Mouse (Mus musculus) megakaryocyte, embryonic 14.5 days (primary cell): Measurements from ENCODE around the gene Cutal. TPM values are rescaled to one million over a fixed set of nuclear protein-coding genes. Genes with fewer than 3 reads are reported as not detected.
A peak's percentile ranks its signal among the peaks of the same experiment; 100 is the strongest.

Source experiments
- H3K27me3 ChIP-seq: replicated peaks from 2 replicates; pipeline ENCODE3; 2012; ENCODE audit warnings: inconsistent platforms
- H3K36me3 ChIP-seq: replicated peaks from 2 replicates; pipeline ENCODE3; 2012; ENCODE audit warnings: low read length, inconsistent platforms, mixed read lengths
- H3K4me1 ChIP-seq: 2 replicates; pipeline ENCODE4 v1.6.1; 2012; ENCODE audit warnings: inconsistent platforms
- H3K4me3 ChIP-seq: replicated peaks from 2 replicates; pipeline ENCODE3; 2012; ENCODE audit warnings: moderate library complexity, mild to moderate bottlenecking, inconsistent platforms
- H3K9me3 ChIP-seq: 2 replicates; pipeline ENCODE4 v1.6.1; 2012; ENCODE audit warnings: inconsistent platforms
- FLI1 ChIP-seq: IDR thresholded peaks from 2 replicates; pipeline ENCODE4 v1.6.1; 2012; ENCODE audit warnings: low read length, inconsistent platforms, mixed read lengths
- GATA1 ChIP-seq: IDR thresholded peaks from 3 replicates; pipeline ENCODE4 v1.6.1; 2012; ENCODE audit warnings: mixed read lengths, low read length, inconsistent platforms, borderline replicate concordance
- polyA plus RNA-seq: library from polyadenylated mRNA; stranded (reverse); fragments of >175 nt; gene quantifications from 2 replicates; pipeline ENCODE4 v1.2.3, GENCODE M21; 2012; ENCODE audit warnings: low replicate concordance; ENCODE audit not compliant: insufficient read depth

Gene Cutal
- polyA plus RNA-seq, 1 experiment, result not detected

DNA sequence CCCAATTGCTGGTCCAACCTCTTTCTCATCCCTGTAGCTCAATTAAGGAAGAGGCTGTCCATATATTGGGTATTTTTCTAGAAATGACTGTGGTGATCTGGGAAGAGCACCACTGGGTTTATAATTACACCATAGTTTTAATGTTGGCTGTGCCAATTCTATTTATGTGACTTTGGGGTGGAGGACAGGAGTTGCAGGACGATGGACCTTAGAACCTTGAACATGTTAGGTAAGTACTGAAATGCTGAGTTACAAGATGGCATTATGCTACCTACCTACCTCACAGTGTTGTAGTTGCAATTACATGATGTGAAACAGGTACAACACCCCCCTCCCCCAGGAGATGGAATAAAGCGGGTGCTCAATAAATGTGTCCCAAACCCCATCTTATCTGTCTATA is 8.6 kb downstream of the Cutal start:
- TF ChIP-seq FLI1 (no peak), GATA1 (no peak)
- H3K4me3 ChIP-seq, result no peak overlapping the region
- H3K9me3 ChIP-seq, result peaks cover 15% of the 10 kb centered on the region
- peaks cover 38% of the 10 kb centered on the region for H3K27me3 ChIP-seq
- no peaks in the 10 kb centered on the region for H3K36me3 ChIP-seq
- H3K4me1 ChIP-seq, result peaks cover 16% of the 10 kb centered on the region

DNA sequence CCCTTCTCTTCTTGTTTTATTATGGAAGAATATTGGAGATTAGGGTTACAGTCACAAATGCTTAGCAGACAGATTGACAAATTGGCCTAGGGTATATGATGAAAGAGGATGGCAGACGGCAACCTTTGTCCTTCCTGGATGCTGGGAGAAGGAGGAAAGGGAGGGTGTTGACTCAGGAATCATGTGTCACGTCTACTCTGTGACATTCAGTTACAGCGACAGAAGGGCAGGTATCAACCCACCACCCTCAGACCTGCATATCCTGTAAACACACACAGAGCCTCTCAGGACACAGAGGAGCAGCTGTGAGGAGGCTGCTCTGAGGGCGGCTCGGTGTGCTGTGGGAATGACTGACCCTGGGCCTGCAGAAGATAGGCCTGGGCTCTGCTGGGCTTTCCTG is 9.0 kb downstream of the Cutal start:
- H3K9me3 ChIP-seq, result peaks cover 15% of the 10 kb centered on the region
- peaks cover 41% of the 10 kb centered on the region for H3K27me3 ChIP-seq
- TF ChIP-seq GATA1 (no peak), FLI1 (no peak)
- peaks cover 16% of the 10 kb centered on the region for H3K4me1 ChIP-seq
- no peaks in the 10 kb centered on the region for H3K36me3 ChIP-seq
- no peak overlapping the region for H3K4me3 ChIP-seq

DNA sequence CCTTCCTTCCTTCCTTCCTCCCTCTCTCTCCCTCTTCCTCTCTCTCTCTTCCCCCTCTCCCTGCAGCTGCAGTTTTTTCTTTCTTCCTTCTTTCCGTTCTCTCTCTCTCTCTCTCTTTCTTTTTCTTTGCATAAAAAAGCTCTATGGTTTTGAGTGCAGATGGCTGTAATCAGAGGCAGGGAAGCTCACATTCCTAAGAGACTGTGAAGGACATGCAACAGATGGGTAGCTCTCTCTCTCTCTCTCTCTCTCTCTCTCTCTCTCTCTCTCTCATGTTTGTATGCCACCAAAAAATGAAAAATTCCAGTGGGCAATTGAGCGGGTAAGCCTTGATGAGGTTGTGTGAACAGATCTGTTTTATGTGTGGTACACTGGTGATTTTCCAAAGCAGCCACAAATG is 10.0 kb downstream of the Cutal start:
- H3K9me3 ChIP-seq, result peaks cover 15% of the 10 kb centered on the region
- no peak overlapping the region for H3K4me3 ChIP-seq
- TF ChIP-seq GATA1, result no peak
- TF ChIP-seq FLI1, result no peak
- H3K4me1 ChIP-seq, result peaks cover 9% of the 10 kb centered on the region
- no peaks in the 10 kb centered on the region for H3K36me3 ChIP-seq
- H3K27me3 ChIP-seq, result peaks cover 47% of the 10 kb centered on the region

DNA sequence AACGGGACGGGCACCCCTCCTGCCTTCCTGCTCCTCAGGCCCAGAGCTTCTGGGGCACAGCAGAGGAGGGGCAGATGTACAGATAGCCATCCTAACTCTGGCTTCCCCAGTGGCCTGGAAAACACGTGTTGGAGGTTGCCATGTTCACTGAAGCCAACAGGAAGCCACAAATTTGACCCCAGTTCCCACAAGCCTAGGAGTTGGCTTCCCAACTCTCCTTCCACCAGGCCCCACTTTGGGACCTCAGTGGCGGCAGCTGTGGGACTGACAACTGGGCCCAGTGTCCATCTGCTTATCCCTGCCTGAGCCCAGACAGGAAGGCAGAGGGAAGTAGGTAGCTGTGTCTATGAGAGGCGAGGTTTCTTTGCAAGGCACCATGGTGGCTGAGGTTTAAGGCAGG is 19.8 kb downstream of the Cutal start:
- Histone ChIP-seq H3K27me3 (peaks cover 30% of the 10 kb centered on the region), H3K4me3 (peak overlapping the region; percentile 21), H3K4me1 (peaks cover 48% of the 10 kb centered on the region), H3K36me3 (peaks cover 22% of the 10 kb centered on the region), H3K9me3 (no peaks in the 10 kb centered on the region)
- TF ChIP-seq FLI1, result no peak
- no peak for TF ChIP-seq GATA1

DNA sequence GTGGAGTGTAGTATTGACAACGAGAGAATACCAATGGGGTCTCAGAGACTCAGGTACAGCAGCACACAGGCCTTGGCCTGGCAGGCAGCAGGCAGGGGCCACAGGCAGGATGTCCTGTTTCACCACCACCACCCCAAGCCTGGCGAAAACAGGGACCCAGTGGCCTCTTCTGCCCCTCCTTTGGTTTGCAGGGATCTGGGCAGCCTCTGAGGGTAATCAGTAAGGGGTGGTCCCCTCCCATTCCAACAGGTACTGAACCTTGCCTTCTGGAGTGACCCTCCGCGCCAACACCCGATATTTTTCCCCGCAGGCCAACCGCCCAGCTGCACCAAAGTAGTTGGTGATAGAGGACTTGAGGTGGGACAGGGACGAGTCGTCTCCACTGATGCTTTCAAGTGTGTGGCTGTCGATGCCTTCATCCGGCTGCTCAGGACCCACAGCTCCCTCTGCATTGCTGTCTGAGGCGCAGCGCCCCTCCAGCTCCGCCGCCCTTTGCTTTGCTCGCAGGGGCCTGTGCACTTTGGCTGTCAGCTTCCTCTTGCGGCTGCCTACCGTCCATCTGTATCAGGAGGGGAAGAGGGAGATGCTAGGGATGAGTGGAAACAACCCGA is 21.4 kb downstream of the Cutal start:
- H3K9me3 ChIP-seq, result no peaks in the 10 kb centered on the region
- peaks cover 36% of the 10 kb centered on the region for H3K36me3 ChIP-seq
- H3K4me1 ChIP-seq, result peaks cover 48% of the 10 kb centered on the region
- TF ChIP-seq FLI1 (no peak), GATA1 (no peak)
- H3K4me3 ChIP-seq, result no peak overlapping the region
- H3K27me3 ChIP-seq, result peaks cover 21% of the 10 kb centered on the region

DNA sequence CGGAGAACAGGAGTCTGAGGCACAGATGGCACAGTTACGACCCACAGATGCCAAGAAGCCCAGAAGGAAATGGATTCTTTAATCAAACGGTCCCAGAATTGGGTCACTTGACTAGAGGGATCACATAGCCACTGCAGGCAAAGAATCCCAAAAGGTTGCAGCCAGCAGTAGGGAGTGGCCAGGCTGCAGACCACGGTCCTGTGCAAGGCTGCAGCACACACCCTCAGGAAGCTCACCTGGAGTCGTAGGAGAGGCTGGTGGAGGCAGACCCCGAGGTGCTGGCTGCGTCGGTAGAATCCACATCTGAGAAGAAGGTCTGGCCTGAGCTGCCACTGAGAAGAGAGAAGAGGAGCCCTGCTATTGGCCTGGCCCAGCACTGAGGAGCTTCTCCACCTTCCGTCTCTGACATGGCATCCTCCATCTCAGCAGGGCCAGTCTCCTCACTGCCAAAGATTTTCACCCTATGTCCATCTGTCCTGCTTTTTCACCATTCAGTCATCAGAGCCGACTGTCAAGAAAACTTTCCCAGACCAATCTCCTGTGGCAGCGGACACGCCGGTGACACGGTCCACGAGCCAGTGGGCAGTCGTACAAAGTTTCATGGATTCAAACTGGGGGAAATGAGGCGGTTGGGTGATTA is 22.7 kb downstream of the Cutal start:
- Histone ChIP-seq H3K36me3 (peaks cover 41% of the 10 kb centered on the region), H3K9me3 (no peaks in the 10 kb centered on the region), H3K4me3 (no peak overlapping the region), H3K4me1 (peaks cover 48% of the 10 kb centered on the region), H3K27me3 (peaks cover 16% of the 10 kb centered on the region)
- TF ChIP-seq GATA1 (no peak), FLI1 (no peak)

DNA sequence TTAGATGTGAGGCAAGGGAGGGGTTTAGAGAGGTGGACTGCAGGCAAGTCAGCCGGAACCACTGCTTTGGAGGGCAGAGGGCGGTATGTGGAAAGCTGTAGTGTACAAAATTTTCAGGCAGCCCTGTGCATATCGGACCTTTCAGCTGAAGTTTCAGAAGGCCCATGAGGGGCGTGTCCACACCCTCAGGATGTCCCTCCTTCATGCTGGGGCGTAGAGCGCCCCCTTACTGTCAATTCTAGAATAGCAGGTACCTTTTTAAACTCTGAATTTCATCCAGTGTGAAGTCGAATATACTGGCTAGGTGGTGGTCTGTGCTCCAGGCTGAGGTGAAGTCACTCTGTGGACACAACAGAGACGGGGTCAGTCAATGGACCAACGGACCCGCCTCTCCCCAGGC is 23.6 kb downstream of the Cutal start:
- peaks cover 45% of the 10 kb centered on the region for H3K4me1 ChIP-seq
- H3K36me3 ChIP-seq, result peaks cover 42% of the 10 kb centered on the region
- H3K27me3 ChIP-seq, result peaks cover 15% of the 10 kb centered on the region
- TF ChIP-seq FLI1 (no peak), GATA1 (no peak)
- H3K9me3 ChIP-seq, result no peaks in the 10 kb centered on the region
- H3K4me3 ChIP-seq, result no peak overlapping the region

DNA sequence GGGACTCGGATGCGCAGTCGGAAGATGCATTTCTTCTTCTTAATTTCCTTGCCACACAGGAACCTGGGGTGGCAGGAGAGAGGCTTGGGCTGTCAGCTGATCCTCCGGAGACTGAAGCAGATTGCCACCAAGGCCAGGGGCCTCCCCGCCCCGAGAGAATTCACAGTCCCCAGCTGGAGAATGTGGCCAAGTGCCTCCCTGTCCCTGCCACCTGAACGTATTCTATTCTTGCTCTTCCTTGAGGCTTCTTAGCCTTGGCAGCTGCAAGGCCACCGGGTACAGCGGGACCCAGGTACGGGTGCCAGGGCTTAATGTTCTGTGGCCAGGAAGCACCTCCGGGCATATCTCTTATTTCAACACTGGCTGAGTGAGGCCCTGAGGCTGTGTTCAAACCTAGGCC is 25.5 kb downstream of the Cutal start:
- TF ChIP-seq FLI1 (no peak), GATA1 (no peak)
- Histone ChIP-seq H3K36me3 (peaks cover 46% of the 10 kb centered on the region), H3K9me3 (no peaks in the 10 kb centered on the region), H3K4me3 (no peak overlapping the region), H3K27me3 (peaks cover 13% of the 10 kb centered on the region), H3K4me1 (peaks cover 52% of the 10 kb centered on the region)

DNA sequence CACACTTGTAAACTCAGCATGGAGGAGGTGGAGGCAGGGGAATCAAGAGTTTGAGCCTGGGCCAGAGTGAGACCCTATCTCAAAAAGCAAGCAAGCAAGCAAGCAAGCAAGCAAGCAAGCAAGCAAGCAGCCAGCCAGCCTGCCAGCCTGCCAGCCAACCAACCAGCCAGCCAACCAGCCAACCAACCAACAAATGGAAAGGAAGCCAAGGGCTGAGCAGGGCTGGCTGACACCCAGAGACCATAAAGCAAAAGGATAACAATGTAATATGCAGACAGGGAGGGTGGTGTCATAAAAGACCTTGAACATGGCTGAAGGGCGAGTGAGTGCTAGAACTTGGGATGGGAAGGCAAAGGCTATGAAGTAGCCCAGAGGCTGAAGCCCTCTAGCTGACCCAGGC is 26.2 kb downstream of the Cutal start:
- Histone ChIP-seq H3K27me3 (peaks cover 11% of the 10 kb centered on the region), H3K4me3 (no peak overlapping the region), H3K36me3 (peaks cover 39% of the 10 kb centered on the region), H3K4me1 (peaks cover 52% of the 10 kb centered on the region), H3K9me3 (no peaks in the 10 kb centered on the region)
- no peak for TF ChIP-seq GATA1
- TF ChIP-seq FLI1, result no peak

DNA sequence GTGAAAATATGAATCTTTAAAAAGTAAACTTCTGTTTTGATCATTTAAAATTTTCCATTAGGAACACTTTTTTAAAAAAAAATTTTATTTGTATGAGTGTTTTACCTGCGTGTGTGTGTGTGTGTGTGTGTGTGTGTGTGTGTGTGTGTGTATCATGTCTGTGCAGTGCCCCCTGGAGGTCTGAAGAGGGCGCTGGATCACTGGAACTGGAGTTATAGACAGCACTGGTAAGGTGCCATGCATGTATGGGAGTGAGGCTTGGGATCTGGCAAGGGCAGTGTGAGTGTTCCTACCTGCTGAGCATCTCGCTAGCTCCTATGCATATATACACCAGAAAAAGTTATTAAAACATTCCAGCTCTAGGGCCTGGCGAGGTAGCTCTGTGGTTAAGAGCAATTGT is 27.5 kb downstream of the Cutal start:
- Histone ChIP-seq H3K27me3 (peaks cover 4% of the 10 kb centered on the region), H3K9me3 (no peaks in the 10 kb centered on the region), H3K36me3 (peaks cover 30% of the 10 kb centered on the region), H3K4me1 (peaks cover 57% of the 10 kb centered on the region), H3K4me3 (no peak overlapping the region)
- no peak for TF ChIP-seq FLI1
- TF ChIP-seq GATA1, result no peak

DNA sequence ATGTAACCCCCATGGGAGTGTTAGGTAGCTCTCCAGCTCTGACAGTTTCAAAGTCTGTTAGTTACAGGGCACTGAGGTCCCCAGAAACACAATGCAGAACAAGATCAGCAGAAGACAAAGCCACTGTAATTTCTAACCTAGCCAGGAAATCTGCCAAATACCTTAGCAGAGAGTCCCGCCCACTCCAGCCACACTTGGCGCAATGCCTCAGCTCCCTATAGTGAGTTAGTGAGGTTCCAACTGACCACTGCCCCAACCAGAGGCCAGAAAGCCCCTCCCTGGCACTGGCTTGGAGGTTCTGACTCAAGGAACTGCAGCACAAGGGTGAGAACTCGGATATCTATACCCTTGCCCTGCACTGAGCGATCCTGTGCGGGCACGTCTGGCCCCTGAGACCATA is 28.5 kb downstream of the Cutal start:
- peaks cover 55% of the 10 kb centered on the region for H3K4me1 ChIP-seq
- H3K4me3 ChIP-seq, result no peak overlapping the region
- no peaks in the 10 kb centered on the region for H3K9me3 ChIP-seq
- peaks cover 4% of the 10 kb centered on the region for H3K27me3 ChIP-seq
- peaks cover 26% of the 10 kb centered on the region for H3K36me3 ChIP-seq
- TF ChIP-seq FLI1, result no peak
